16 mouse cellular contexts compared by ENCODE assay signal in genomic region chr12:25733801-25734200, GRCm38 (mm10).
"Had no signal": no experiment of that assay in that cellular context is flagged by ENCODE, and none has a peak within 500 bp of the region (broad histone marks: within the 10 kb centered on the region; RNA-seq: fewer than 3 reads in every experiment).

No protein-coding gene starts in this region.

- DNase-seq: kidney, adult 2 months; kidney, postnatal 10 days; kidney, postnatal 36 days; layer of hippocampus, postnatal 36 days; liver, embryonic 13.5 days; lung, embryonic 14.5 days; lung, postnatal 10 days; lung, postnatal 36 days; thymus, adult 18-20 months; thymus, postnatal 14 days; thymus, postnatal 4 days had no signal

- H3K27ac ChIP-seq: kidney, embryonic 15.5 days; left cerebral cortex, adult 2 months; liver, embryonic 13.5 days; midbrain, embryonic 12.5 days had no signal

- H3K4me3 ChIP-seq: kidney, embryonic 15.5 days; left cerebral cortex, adult 2 months; liver, embryonic 13.5 days; megakaryocyte, embryonic 14.5 days; midbrain, embryonic 12.5 days had no signal

- ATAC-seq: intestine, postnatal 0 days had no signal

- H3K4me2 ChIP-seq: kidney, embryonic 15.5 days; liver, embryonic 13.5 days; lung, embryonic 14.5 days; midbrain, embryonic 12.5 days had no signal

- H3K9ac ChIP-seq: kidney, embryonic 15.5 days; liver, embryonic 13.5 days; lung, embryonic 14.5 days; midbrain, embryonic 12.5 days had no signal

- H3K9me3 ChIP-seq: kidney, embryonic 15.5 days; liver, embryonic 13.5 days; megakaryocyte, embryonic 14.5 days; midbrain, embryonic 12.5 days had no signal

- H3K4me1 ChIP-seq: kidney, embryonic 15.5 days; liver, embryonic 13.5 days; megakaryocyte, embryonic 14.5 days; midbrain, embryonic 12.5 days had no signal

- H3K27me3 ChIP-seq: kidney, embryonic 15.5 days; liver, embryonic 13.5 days; megakaryocyte, embryonic 14.5 days; midbrain, embryonic 12.5 days had no signal

- H3K36me3 ChIP-seq: kidney, embryonic 15.5 days; liver, embryonic 13.5 days; midbrain, embryonic 12.5 days had no signal
